Mouse (Mus musculus) embryo, embryonic 9.5 days (tissue): ENCODE measurements around the gene Slc4a8.
"Not testable (repeated sequence)": the region's sequence is repeated elsewhere in the genome, so short reads cannot be mapped to it uniquely, and the experiment has no call there.

Experiments used
- DNase-seq: peaks from one replicate; pipeline ENCODE4 v3.0.0-alpha.2; 2017; ENCODE audit errors: extremely low spot score

Gene Slc4a8

GRCm38 (mm10) chr15:100772685-100773084, 11.1 kb downstream of the Slc4a8 start:
- DNase-seq, result no peak

- DNase-seq, result not testable (repeated sequence)
Observed at GRCm38 (mm10) chr15:100773859-100774258, 12.3 kb downstream of the Slc4a8 start.

DNA sequence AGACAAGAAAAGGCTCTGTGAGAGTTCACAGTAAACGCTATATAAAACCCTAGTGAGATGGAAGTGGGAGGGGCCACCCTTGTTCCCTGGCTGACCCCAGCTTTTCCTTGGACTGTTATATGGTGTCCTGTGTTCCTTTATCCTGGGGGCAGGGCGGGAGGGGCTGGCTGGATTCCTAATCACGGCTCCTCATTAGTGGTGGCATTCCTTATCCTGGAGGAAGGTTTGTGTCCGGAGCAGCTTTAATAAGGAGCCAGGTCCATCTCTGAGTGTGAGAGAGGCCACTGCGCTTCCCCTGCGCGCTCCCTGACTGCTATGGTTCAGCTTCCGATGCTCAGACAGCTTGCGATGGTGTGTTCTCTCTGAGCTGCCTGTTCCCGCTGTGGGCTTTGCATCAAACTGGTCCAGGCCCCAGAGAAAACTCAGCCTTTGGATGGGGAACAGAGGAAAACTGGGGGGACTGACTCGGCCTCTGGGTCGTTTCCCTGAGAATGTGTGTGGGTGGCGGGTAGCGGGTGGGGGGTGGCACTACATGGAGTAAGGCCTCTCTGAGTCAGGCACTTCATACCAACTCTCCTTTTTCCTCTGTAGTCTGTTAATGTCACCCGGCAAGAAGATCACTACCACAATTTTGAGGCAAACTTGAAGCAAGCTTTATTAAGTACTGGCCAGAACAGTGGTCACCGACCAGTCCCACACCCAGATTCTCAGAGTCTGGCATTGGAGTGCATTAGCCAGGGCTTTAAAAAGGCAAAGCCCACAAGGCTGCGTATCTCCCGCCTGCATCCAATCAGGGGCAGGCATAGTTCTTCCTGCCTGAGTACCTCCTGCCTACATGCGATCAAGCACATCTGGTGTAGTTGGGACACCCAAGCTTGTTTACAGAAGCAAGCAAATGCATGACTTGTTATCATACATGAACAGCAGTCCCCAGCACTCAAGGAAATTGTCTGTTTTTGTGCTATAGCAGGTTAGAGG, 13.9 kb downstream of the Slc4a8 start:
- DNase-seq, result no peak

GRCm38 (mm10) chr15:100776424-100776823, 14.9 kb downstream of the Slc4a8 start:
- DNase-seq, result no peak

DNA sequence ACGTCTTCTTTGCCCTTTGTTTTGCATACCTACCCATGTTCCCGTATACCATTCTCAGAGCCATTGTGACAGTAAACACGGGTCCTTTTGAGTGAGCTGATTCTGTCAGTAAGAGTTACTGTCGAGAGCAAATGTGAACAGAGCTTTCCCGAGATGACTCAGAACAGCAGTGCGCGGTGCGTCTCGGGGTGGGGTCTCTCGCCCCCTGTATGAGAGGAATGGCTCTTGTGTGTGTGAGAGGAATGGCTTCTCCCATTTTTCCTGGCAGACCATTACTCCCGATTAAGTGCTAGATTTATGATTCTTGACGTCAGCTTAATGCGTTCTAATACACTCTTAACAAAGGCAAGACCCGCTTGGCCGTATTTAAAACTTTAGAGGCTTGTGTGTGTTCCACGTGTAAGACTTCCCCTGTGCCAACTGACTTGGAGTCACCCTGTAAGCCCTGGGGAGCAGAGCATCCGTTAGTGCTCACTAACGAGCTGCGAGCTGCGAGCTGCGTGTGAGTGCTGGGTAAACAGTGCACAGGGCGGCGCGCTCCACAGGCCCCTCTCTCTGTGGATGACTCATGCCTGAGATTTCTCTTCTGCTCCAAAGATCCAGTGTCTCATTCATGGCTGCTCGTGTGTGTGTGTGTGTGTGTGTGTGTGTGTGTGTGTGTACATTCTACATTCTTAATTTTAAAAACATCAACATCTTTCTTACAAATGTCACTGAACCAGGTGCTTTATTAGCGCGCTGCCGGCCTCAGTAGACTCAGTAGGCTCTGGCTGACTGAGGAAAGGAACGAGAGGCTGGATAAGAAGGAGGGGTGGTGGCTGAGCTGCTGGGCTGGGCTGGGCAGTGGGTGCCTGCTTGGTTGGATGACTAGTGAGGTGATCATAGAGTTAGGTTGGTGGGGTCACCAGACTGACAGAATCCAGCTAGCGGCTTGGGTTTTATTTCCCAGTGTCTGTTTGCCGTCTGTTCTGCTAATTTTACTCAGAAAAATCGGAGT, 15.8 kb downstream of the Slc4a8 start:
- DNase-seq, result no peak

DNA sequence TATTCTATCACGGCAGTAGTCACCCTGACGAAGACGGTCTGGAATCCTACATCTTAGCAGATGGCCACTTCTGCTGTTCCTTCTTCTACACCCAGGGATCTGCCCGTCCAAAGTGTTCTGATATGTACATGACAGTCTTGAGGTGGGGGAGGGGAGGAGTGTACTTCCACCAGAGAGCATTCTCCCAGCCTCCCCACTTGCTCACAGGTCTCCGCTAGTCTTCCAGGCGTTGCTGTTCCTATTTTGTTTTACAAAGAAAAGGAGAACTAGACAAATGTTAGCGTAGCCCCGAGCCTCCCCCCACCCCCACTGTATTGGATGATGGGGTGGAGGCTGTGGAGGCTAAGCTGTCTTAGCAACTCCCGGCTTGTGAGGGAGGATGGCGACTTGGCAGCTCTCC, 18.3 kb downstream of the Slc4a8 start:
- no peak for DNase-seq

DNA sequence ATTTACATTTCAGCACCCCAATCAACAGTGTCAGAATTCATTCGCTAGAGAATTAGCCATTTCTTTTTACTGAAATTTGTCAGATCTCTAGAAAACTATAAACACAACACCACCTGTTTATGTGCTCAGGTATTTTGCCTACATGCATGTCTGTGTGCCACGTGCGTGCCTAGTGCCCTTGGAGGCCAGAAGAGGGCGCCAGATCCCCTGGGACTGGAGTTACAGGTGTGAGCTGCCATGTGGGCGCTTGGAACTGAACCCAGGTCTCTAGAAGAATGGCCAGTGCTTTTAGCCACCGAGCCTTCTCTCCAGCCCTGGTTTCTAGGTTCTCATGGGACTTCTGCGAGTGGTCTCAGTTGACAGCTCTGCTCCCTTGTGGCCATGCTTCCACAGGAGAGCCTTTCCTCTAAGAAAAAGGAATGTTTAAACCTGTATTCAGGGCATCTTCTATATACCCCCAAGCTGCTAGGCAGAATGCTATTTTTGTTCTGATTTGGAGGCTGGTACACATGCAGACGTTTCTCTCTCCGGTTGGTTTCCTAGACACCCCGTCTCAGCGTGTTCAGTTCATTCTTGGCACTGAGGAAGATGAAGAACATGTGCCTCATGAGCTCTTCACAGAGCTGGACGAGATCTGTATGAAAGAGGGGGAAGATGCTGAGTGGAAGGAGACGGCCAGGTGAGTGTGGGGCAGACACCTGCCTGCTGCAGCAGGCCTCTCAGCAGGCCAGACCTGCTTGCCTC, 21.9 kb downstream of the Slc4a8 start:
- DNase-seq, result no peak

DNA sequence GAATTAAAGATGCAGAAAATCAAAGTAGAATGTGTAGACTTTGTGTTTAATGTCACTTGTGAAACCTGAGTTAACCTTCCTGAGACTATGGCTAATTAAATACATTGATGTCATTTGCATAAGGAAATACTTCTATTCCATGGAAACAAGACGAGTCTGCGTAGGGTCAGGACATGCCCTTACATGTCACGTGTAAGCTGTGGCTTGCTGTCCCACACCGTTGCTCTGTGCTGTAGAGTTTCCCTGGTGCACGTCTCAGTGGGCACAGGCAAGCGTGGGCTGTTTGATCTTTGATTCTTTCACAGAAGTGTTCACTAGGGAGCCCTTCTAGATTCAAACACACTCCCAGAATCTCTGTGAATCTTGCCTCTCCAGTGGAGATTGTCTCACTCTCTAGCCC, 28.7 kb downstream of the Slc4a8 start:
- DNase-seq, result no peak

- no peak for DNase-seq
Observed at GRCm38 (mm10) chr15:100792324-100792723, 30.8 kb downstream of the Slc4a8 start.

DNA sequence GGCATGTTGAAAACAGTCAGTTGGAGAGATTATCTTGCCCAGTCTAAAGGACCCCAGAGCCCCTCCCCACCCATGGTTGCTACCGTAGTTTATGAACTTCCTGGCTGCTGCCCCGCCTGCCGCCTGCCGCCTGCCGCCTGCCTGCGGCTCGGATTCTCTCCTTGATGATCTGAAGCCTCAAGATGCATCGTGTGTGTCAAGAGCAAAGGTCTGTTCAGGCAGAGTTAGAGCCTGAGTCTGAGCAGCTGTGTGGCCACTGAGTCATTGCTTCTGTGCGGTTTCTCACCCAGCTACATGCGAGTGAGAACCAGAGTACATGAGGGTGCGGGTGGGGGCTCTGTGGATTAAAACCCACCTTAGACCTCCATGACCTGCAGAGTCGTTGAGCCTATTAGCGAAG, 39.4 kb downstream of the Slc4a8 start:
- DNase-seq, result no peak

DNA sequence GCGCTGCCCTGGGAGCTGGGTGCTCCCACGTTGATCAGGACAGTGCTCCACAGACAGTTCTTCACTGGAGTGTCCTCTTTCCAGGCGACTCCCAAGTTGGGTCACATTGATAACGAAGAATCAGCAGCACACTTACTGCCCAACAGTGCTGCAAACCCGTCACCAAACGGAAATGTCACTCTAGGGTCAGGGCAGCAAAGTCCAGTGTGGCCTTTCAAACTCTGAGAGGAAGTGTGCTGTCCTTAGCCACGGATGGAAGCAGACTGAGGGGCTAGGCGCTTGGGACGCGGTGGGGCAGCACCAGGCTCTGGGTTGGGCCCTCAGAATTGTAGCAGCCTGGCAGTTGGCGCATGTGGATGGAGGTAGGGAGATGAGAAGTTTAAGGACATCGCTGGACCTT, 46.5 kb downstream of the Slc4a8 start:
- no peak for DNase-seq

- DNase-seq, result no peak
Observed at GRCm38 (mm10) chr15:100808484-100808883, 46.9 kb downstream of the Slc4a8 start.

GRCm38 (mm10) chr15:100810243-100810642, 48.7 kb downstream of the Slc4a8 start:
- DNase-seq, result no peak

- no peak for DNase-seq
Observed at GRCm38 (mm10) chr15:100813501-100813900, 52.0 kb downstream of the Slc4a8 start.

GRCm38 (mm10) chr15:100814066-100814465, 52.5 kb downstream of the Slc4a8 start:
- DNase-seq, result no peak

DNA sequence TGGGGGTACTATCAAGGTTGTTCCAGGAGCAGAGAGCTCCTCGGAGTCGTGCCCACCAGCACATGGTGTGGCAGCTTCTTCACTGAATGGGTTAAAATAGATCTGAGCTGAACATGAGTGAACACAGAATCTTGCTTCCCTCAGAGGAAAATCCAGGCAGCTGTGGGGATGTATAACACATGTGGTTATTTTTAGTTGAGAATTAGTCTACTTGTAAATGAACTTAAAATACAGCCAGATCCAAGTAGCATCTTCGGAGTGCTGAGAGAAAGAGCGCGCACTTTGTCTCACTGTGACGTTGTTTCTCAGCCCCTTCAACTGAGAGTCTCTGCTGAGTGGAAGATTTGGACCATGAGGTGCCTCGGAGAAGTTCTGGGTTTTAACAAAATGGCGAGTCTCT, 53.8 kb downstream of the Slc4a8 start:
- no peak for DNase-seq

DNA sequence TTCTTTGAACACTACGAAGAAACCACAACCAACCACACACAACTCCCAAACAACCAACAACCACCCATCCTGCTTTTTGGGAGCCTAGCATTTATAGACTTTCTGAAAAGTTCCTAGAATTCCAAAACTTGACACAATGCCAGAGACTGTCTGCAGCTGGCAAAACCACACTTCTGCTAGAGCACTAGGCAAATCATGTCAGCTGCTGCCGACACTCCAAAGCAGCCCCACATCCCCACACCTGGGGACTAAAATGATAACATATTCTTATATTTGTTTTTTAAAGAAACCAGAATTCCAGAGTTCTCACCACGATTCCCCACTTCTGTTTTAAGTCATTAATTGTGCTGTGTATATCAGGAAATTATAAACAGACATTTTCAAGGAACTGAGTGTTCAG, 57.3 kb downstream of the Slc4a8 start:
- no peak for DNase-seq

DNA sequence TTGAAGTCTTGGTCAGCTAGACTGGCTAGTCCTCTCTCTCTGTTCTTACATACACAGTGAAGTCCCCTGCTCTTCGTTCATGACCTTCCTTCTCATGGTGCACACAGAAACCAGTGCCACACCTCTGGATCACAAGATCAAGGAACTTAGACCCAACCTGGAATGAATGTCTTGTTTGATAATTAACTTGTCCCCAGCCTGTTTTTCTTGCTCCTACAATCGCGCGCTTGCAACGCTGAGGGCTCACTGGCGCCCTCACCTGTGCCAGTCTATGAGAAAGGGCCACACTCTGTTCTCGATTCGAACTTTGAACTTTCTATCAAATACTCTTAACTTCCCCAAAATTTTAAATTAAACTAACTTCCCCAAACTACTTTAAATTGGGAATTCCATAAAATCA, 60.3 kb downstream of the Slc4a8 start:
- no peak for DNase-seq

DNA sequence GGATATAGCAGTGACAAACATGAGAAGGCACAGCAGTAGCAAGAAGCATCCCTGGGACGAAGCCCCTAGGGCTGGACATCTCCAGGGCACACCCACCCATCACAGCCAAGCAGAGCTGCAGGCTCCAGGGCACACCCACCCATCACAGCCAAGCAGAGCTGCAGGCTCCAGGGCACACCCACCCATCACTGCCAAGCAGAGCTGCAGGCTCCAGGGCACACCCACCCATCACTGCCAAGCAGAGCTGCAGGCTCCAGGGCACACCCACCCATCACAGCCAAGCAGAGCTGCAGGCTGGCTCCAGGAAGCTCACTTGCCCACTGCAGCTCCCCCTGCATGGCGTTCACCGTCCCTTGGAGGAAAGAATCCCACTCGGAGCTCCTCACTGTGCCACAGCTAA, 60.8 kb downstream of the Slc4a8 start:
- DNase-seq, result not testable (repeated sequence)

DNA sequence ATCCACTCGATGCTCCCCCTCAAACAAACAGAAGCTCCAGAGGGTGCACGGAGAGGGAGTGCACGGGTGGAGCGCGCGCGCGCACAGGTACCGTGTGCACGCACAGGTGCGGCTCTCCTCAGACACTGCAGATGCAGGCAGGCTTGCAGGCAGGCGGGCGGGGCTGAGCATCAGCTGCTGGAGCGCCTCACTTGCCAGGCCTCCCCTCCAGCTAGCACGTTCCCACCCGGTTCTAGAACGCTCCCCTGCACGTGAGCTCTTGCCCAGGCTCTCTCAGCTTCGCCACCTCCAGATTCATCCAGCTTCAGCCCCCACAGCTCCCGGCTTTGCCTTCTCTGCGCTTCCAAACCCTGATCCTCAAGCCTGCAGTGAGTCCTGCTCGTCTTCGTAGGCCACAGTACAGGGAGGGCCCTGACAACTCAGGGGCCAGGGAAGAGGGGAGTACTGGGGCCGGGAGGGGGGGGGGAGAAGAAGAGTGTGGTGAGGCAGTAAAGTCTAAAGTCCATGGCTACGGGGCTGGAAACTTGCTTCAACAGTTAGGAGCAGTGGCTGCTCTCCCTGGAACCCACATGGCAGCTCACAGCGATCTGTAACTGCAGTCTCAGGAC, 63.8 kb downstream of the Slc4a8 start:
- DNase-seq, result no peak

- no peak for DNase-seq
Observed at GRCm38 (mm10) chr15:100826076-100826475, 64.5 kb downstream of the Slc4a8 start.
